Mouse (Mus musculus): ENCODE data around the gene Tmem63a. TPM values are rescaled to one million over a fixed set of nuclear protein-coding genes. Genes with fewer than 3 reads are reported as not detected.

Tmem63a gene
- polyA plus RNA-seq, 1 experiment from 2014 or later, result 0.71 TPM

GRCm38 (mm10) chr1:181015558-181015957 lies 73.4 kb downstream of the Tmem63a start:
- ATAC-seq (ENCODE audit: low read depth), result no peak
- no peak overlapping the region for H3K9ac ChIP-seq (replicated peaks; ENCODE audit: low read depth, low read length)
- no peak overlapping the region for H3K27ac ChIP-seq (ENCODE audit: low read depth, low read length)
- 0 out of 2 replicates have a peak, but pooled peaks cover 13% of the 10 kb centered on the region for H3K4me1 ChIP-seq (ENCODE audit: control insufficient read depth, insufficient read depth, low read length)
- H3K4me2 ChIP-seq (ENCODE audit: low read depth, low read length), result no peak overlapping the region
- H3K4me3 ChIP-seq (ENCODE audit: low read depth, low read length), result no peak overlapping the region
- no peaks in the 10 kb centered on the region for H3K36me3 ChIP-seq (ENCODE audit: control insufficient read depth, insufficient read depth, low read length)
- no peaks in the 10 kb centered on the region for H3K27me3 ChIP-seq (ENCODE audit: control insufficient read depth, insufficient read depth, low read length)
- no peaks in the 10 kb centered on the region for H3K9me3 ChIP-seq (ENCODE audit: control insufficient read depth, low read length)

GRCm38 (mm10) chr1:181016045-181016444 lies 73.9 kb downstream of the Tmem63a start:
- H3K4me3 ChIP-seq (ENCODE audit: low read depth, low read length), result no peak overlapping the region
- no peaks in the 10 kb centered on the region for H3K9me3 ChIP-seq (ENCODE audit: control insufficient read depth, low read length)
- H3K4me1 ChIP-seq (ENCODE audit: control insufficient read depth, insufficient read depth, low read length), result 0 out of 2 replicates have a peak, but pooled peaks cover 13% of the 10 kb centered on the region
- no peaks in the 10 kb centered on the region for H3K36me3 ChIP-seq (ENCODE audit: control insufficient read depth, insufficient read depth, low read length)
- no peak overlapping the region for H3K9ac ChIP-seq (replicated peaks; ENCODE audit: low read depth, low read length)
- H3K4me2 ChIP-seq (ENCODE audit: low read depth, low read length), result peak overlapping the region; percentile 74
- ATAC-seq (ENCODE audit: low read depth), result no peak
- H3K27me3 ChIP-seq (ENCODE audit: control insufficient read depth, insufficient read depth, low read length), result no peaks in the 10 kb centered on the region
- no peak overlapping the region for H3K27ac ChIP-seq (ENCODE audit: low read depth, low read length)
- WGBS, result 84% methylated on average over 4 of the region's 4 CpGs

- Histone ChIP-seq H3K9me3 (ENCODE audit: control insufficient read depth, low read length) (no peaks in the 10 kb centered on the region), H3K4me1 (ENCODE audit: control insufficient read depth, insufficient read depth, low read length) (0 out of 2 replicates have a peak, but pooled peaks cover 13% of the 10 kb centered on the region), H3K27ac (ENCODE audit: low read depth, low read length) (no peak overlapping the region), H3K36me3 (ENCODE audit: control insufficient read depth, insufficient read depth, low read length) (no peaks in the 10 kb centered on the region), H3K4me3 (ENCODE audit: low read depth, low read length) (peak overlapping the region; percentile 41), H3K4me2 (ENCODE audit: low read depth, low read length) (peak overlapping the region; percentile 74), H3K9ac (replicated peaks; ENCODE audit: low read depth, low read length) (peak overlapping the region; percentile 17; the same call in 1 of the 2 replicates), H3K27me3 (ENCODE audit: control insufficient read depth, insufficient read depth, low read length) (no peaks in the 10 kb centered on the region)
- WGBS, result 3% methylated on average over 21 of the region's 21 CpGs
- peak; percentile 66 for ATAC-seq (ENCODE audit: low read depth)
These were observed 74.5 kb downstream of the Tmem63a start for GRCm38 (mm10) chr1:181016532-181017131.

GRCm38 (mm10) chr1:181017212-181017711 lies 75.1 kb downstream of the Tmem63a start:
- Histone ChIP-seq H3K9ac (replicated peaks; ENCODE audit: low read depth, low read length) (peak overlapping the region; percentile 17; the same call in 1 of the 2 replicates), H3K36me3 (ENCODE audit: control insufficient read depth, insufficient read depth, low read length) (no peaks in the 10 kb centered on the region), H3K4me2 (ENCODE audit: low read depth, low read length) (peak overlapping the region; percentile 74), H3K9me3 (ENCODE audit: control insufficient read depth, low read length) (no peaks in the 10 kb centered on the region), H3K27me3 (ENCODE audit: control insufficient read depth, insufficient read depth, low read length) (no peaks in the 10 kb centered on the region), H3K4me3 (ENCODE audit: low read depth, low read length) (peak overlapping the region; percentile 41), H3K27ac (ENCODE audit: low read depth, low read length) (no peak overlapping the region), H3K4me1 (ENCODE audit: control insufficient read depth, insufficient read depth, low read length) (0 out of 2 replicates have a peak, but pooled peaks cover 13% of the 10 kb centered on the region)
- WGBS, result under 1% methylated on average over 22 of the region's 22 CpGs
- ATAC-seq (ENCODE audit: low read depth), result peak; percentile 87

GRCm38 (mm10) chr1:181017890-181018420 lies 75.8 kb downstream of the Tmem63a start:
- ATAC-seq (ENCODE audit: low read depth), result no peak
- Histone ChIP-seq H3K27ac (ENCODE audit: low read depth, low read length) (no peak overlapping the region), H3K36me3 (ENCODE audit: control insufficient read depth, insufficient read depth, low read length) (no peaks in the 10 kb centered on the region), H3K27me3 (ENCODE audit: control insufficient read depth, insufficient read depth, low read length) (no peaks in the 10 kb centered on the region), H3K4me1 (ENCODE audit: control insufficient read depth, insufficient read depth, low read length) (0 out of 2 replicates have a peak, but pooled peaks cover 13% of the 10 kb centered on the region), H3K4me3 (ENCODE audit: low read depth, low read length) (no peak overlapping the region), H3K9ac (replicated peaks; ENCODE audit: low read depth, low read length) (no peak overlapping the region), H3K9me3 (ENCODE audit: control insufficient read depth, low read length) (no peaks in the 10 kb centered on the region), H3K4me2 (ENCODE audit: low read depth, low read length) (no peak overlapping the region)
- 69% methylated on average over 13 of the region's 13 CpGs for WGBS

GRCm38 (mm10) chr1:181020756-181021487 lies 78.8 kb downstream of the Tmem63a start, which contains the start of gene Ephx1:
Gene Ephx1 (minus strand): TSS chr1:181020904.
- ATAC-seq (ENCODE audit: low read depth), result no peak
- Histone ChIP-seq H3K27ac (ENCODE audit: low read depth, low read length) (no peak within 1 kb of the TSS), H3K9ac (replicated peaks; ENCODE audit: low read depth, low read length) (no peak within 1 kb of the TSS), H3K4me1 (ENCODE audit: control insufficient read depth, insufficient read depth, low read length) (0 out of 2 replicates have a peak, but pooled peaks cover 11% of the 10 kb centered on the region), H3K9me3 (ENCODE audit: control insufficient read depth, low read length) (no peaks in the 10 kb centered on the region), H3K36me3 (ENCODE audit: control insufficient read depth, insufficient read depth, low read length) (no peaks in the 10 kb centered on the region), H3K27me3 (ENCODE audit: control insufficient read depth, insufficient read depth, low read length) (no peaks in the 10 kb centered on the region), H3K4me3 (ENCODE audit: low read depth, low read length) (no peak within 1 kb of the TSS), H3K4me2 (ENCODE audit: low read depth, low read length) (no peak within 1 kb of the TSS)
- 68% methylated on average over 5 of the region's 5 CpGs for WGBS

- Histone ChIP-seq H3K27me3 (ENCODE audit: control insufficient read depth, insufficient read depth, low read length) (no peaks in the 10 kb centered on the region), H3K36me3 (ENCODE audit: control insufficient read depth, insufficient read depth, low read length) (no peaks in the 10 kb centered on the region), H3K4me1 (ENCODE audit: control insufficient read depth, insufficient read depth, low read length) (0 out of 2 replicates have a peak, but pooled peaks cover 6% of the 10 kb centered on the region), H3K9ac (replicated peaks; ENCODE audit: low read depth, low read length) (no peak overlapping the region), H3K4me3 (ENCODE audit: low read depth, low read length) (no peak overlapping the region), H3K27ac (ENCODE audit: low read depth, low read length) (no peak overlapping the region), H3K4me2 (ENCODE audit: low read depth, low read length) (no peak overlapping the region), H3K9me3 (ENCODE audit: control insufficient read depth, low read length) (no peaks in the 10 kb centered on the region)
- ATAC-seq (ENCODE audit: low read depth), result no peak
- WGBS, result 40% methylated on average over 7 of the region's 7 CpGs
These were observed 79.3 kb downstream of the Tmem63a start for GRCm38 (mm10) chr1:181021488-181021865.

GRCm38 (mm10) chr1:181022265-181022664 lies 80.1 kb downstream of the Tmem63a start:
- H3K4me1 ChIP-seq (ENCODE audit: control insufficient read depth, insufficient read depth, low read length), result 0 out of 2 replicates have a peak, but pooled peaks cover 4% of the 10 kb centered on the region
- ATAC-seq (ENCODE audit: low read depth), result no peak

More at GRCm38 (mm10) chr1:181022265-181022664, 80.1 kb downstream of the Tmem63a start:
- Histone ChIP-seq H3K27me3 (ENCODE audit: control insufficient read depth, insufficient read depth, low read length) (no peaks in the 10 kb centered on the region), H3K9me3 (ENCODE audit: control insufficient read depth, low read length) (no peaks in the 10 kb centered on the region), H3K9ac (replicated peaks; ENCODE audit: low read depth, low read length) (no peak overlapping the region), H3K4me2 (ENCODE audit: low read depth, low read length) (no peak overlapping the region), H3K36me3 (ENCODE audit: control insufficient read depth, insufficient read depth, low read length) (no peaks in the 10 kb centered on the region), H3K4me3 (ENCODE audit: low read depth, low read length) (no peak overlapping the region), H3K27ac (ENCODE audit: low read depth, low read length) (no peak overlapping the region)
- WGBS, result 5% methylated on average over 1 of the region's 1 CpGs
